Mouse (Mus musculus) neural tube, embryonic 15.5 days (tissue): ENCODE data around the gene Osbpl10. TPM values are rescaled to one million over a fixed set of nuclear protein-coding genes. Genes with fewer than 3 reads are reported as not detected.
A peak's percentile ranks its signal among the peaks of the same experiment; 100 is the strongest.

ENCODE experiments used
- ATAC-seq: fragments of 200-750 bp; cut with Nextera tagmentation; 2 replicates; pipeline ENCODE4 v1.8.0; 2017; ENCODE audit warnings: mild to moderate bottlenecking, moderate TSS enrichment, moderate library complexity; ENCODE audit not compliant: low FRiP score
- H3K27ac ChIP-seq: fragments of 300-500 bp; sonication (generic); replicated peaks from 2 replicates; pipeline ENCODE4 v1.5.1; 2015; ENCODE audit warnings: mild to moderate bottlenecking, inconsistent platforms
- H3K27me3 ChIP-seq: fragments of 300-500 bp; sonication (generic); replicated peaks from 2 replicates; pipeline ENCODE4 v1.6.1; 2015; ENCODE audit warnings: inconsistent platforms
- H3K36me3 ChIP-seq: fragments of 300-500 bp; sonication (generic); 2 replicates; pipeline ENCODE4 v1.6.1; 2015; ENCODE audit warnings: inconsistent platforms
- H3K4me1 ChIP-seq: fragments of 300-500 bp; sonication (generic); 2 replicates; pipeline ENCODE4 v1.6.1; 2015; ENCODE audit warnings: inconsistent platforms
- H3K4me2 ChIP-seq: fragments of 300-500 bp; sonication (generic); 2 replicates; pipeline ENCODE4 v1.6.1; 2015; ENCODE audit warnings: inconsistent platforms, mild to moderate bottlenecking, moderate library complexity
- H3K4me3 ChIP-seq: fragments of 300-500 bp; sonication (generic); replicated peaks from 2 replicates; pipeline ENCODE4 v1.5.1; 2015; ENCODE audit warnings: mild to moderate bottlenecking, inconsistent platforms
- H3K9ac ChIP-seq: fragments of 300-500 bp; sonication (generic); replicated peaks from 2 replicates; pipeline ENCODE4 v1.6.1; 2015; ENCODE audit warnings: mild to moderate bottlenecking, inconsistent platforms
- H3K9me3 ChIP-seq: fragments of 300-500 bp; sonication (generic); replicated peaks from 2 replicates; pipeline ENCODE4 v1.6.1; 2016; ENCODE audit warnings: inconsistent platforms
- WGBS: fragments of 180-500 bp; shearing (Covaris S2); methylation state at CpG from one replicate; pipeline ENCODE4 v1.1.7; 2015; ENCODE audit warnings: mixed read lengths; 5-methylcytosine and 5-hydroxymethylcytosine counted together
- polyA plus RNA-seq: library from polyadenylated mRNA; unstranded; fragments of >200 nt; fragmentation: Nextera tagmentation; extraction: Ambion mirVana; gene quantifications from 2 replicates; pipeline ENCODE4 v1.2.1, GENCODE M21; 2015

The Osbpl10 gene
- polyA plus RNA-seq, 1 experiment from 2014 or later, result 3.1 TPM

- WGBS, result 58% methylated on average over 3 of the region's 3 CpGs
- ATAC-seq, result no peak
- H3K27ac ChIP-seq, result no peak overlapping the region
- H3K4me3 ChIP-seq, result no peak overlapping the region
- no peaks in the 10 kb centered on the region for H3K9me3 ChIP-seq
- H3K4me2 ChIP-seq, result no peak overlapping the region
- H3K36me3 ChIP-seq, result no peaks in the 10 kb centered on the region
- H3K9ac ChIP-seq, result no peak overlapping the region
- H3K27me3 ChIP-seq, result no peaks in the 10 kb centered on the region
- peaks cover 17% of the 10 kb centered on the region for H3K4me1 ChIP-seq
Observed at GRCm38 (mm10) chr9:115051976-115052375, 73.6 kb downstream of the Osbpl10 start.

DNA sequence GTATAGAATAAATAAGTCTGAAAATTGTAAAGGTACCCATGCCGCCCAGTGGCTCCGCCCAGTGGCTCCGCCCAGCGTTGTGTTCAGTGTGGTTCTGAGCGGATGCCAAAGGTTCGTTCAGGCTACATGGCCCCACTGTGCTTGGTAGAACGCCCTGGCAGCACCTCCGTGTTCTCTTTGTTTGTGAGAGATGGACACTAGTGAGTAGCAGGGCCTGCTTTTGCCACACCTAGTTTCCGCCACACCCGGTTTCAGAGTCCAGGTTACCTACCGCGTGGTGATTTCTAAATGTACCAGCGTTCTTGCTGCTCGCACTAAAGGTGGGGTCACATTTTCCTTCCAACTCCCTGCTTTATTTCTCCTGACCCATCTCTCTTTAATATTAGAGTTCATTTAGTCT, 75.4 kb downstream of the Osbpl10 start:
- H3K4me1 ChIP-seq, result peaks cover 20% of the 10 kb centered on the region
- H3K9me3 ChIP-seq, result no peaks in the 10 kb centered on the region
- no peak overlapping the region for H3K4me2 ChIP-seq
- no peak overlapping the region for H3K4me3 ChIP-seq
- WGBS, result 93% methylated on average over 14 of the region's 14 CpGs
- H3K27ac ChIP-seq, result no peak overlapping the region
- ATAC-seq, result no peak
- no peaks in the 10 kb centered on the region for H3K36me3 ChIP-seq
- no peaks in the 10 kb centered on the region for H3K27me3 ChIP-seq
- H3K9ac ChIP-seq, result no peak overlapping the region

DNA sequence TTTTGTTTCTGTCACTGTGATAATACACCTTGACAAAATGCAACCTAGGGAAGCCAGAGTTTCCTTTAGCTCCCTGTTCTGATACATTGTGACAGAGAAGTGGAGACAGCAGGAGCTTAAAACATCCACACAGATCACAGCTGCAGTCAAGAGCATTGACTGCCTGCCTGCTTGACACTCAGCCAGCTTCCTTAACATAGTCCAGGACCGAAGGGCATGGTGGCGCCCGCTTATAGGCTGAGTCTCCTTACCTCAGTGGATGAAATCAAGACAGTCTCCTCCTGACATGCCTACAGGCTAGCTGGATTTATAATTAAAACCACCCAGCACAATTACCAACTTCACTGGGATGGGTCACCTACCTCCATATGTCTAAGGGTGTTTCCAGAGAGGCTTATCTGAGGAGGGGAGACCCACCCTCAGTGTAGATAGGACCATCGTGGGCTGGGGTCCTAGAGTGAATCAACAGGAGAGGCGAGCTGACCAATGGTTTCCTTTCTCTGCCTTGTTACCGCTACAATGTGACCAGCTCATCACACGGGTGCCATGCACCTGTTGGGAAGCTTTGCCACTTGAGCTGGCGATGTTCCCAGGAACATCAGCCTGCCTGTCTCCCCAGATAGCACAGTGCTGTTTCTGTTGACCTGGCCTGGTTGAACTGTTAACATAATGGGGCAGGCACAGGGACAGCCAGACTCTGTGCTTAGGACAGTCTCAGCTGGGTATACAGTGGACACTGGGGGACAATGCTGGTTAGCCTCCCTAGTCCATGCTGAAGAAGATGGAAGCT, 76.9 kb downstream of the Osbpl10 start:
- H3K4me1 ChIP-seq, result peaks cover 22% of the 10 kb centered on the region
- H3K27ac ChIP-seq, result peak overlapping the region; percentile 48; the same call in 1 of the 2 replicates
- no peaks in the 10 kb centered on the region for H3K27me3 ChIP-seq
- H3K4me2 ChIP-seq, result no peak overlapping the region
- H3K9me3 ChIP-seq, result no peaks in the 10 kb centered on the region
- no peak overlapping the region for H3K9ac ChIP-seq
- 70% methylated on average over 8 of the region's 8 CpGs for WGBS
- no peak overlapping the region for H3K4me3 ChIP-seq
- no peaks in the 10 kb centered on the region for H3K36me3 ChIP-seq
- 0 out of 2 replicates have a peak, but pooled peaks have one; percentile 35 for ATAC-seq

GRCm38 (mm10) chr9:115058806-115059205, 80.4 kb downstream of the Osbpl10 start:
- Histone ChIP-seq H3K4me3 (no peak overlapping the region), H3K4me1 (peaks cover 18% of the 10 kb centered on the region), H3K36me3 (no peaks in the 10 kb centered on the region), H3K4me2 (no peak overlapping the region), H3K9me3 (no peaks in the 10 kb centered on the region), H3K27me3 (no peaks in the 10 kb centered on the region), H3K9ac (no peak overlapping the region), H3K27ac (peak overlapping the region; percentile 65; the same call in 1 of the 2 replicates)
- no peak for ATAC-seq
- WGBS, result 23% methylated on average over 5 of the region's 5 CpGs

- WGBS, result 100% methylated on average over 1 of the region's 1 CpGs
- no peak overlapping the region for H3K9ac ChIP-seq
- H3K4me1 ChIP-seq, result no peaks in the 10 kb centered on the region
- H3K9me3 ChIP-seq, result no peaks in the 10 kb centered on the region
- H3K27ac ChIP-seq, result no peak overlapping the region
- H3K36me3 ChIP-seq, result no peaks in the 10 kb centered on the region
- H3K4me2 ChIP-seq, result no peak overlapping the region
- H3K4me3 ChIP-seq, result no peak overlapping the region
- no peak for ATAC-seq
- no peaks in the 10 kb centered on the region for H3K27me3 ChIP-seq
Observed at GRCm38 (mm10) chr9:115064834-115065233, 86.5 kb downstream of the Osbpl10 start.

DNA sequence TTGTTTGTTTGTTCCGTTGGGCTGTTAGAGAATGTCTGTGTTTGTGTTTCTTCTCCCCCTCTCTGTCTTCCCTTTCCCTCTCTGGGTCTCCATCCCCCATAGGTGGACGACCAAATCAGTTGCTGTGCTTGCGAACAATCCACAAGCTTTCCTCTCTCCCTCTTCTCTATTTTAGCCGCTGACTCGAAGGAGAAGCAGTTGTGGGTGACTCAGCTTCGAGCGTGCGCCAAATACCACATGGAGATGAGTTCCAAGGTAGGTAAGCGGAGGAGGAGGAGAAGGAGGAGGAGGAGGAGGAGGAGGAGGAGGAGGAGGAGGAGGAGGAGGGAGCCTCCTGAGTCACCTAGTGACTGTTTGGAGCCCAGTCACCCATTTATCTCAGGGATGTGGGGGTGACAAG, 88.7 kb downstream of the Osbpl10 start:
- Histone ChIP-seq H3K9ac (no peak overlapping the region), H3K27me3 (no peaks in the 10 kb centered on the region), H3K36me3 (no peaks in the 10 kb centered on the region), H3K27ac (no peak overlapping the region), H3K4me1 (no peaks in the 10 kb centered on the region), H3K4me2 (no peak overlapping the region), H3K4me3 (no peak overlapping the region), H3K9me3 (no peaks in the 10 kb centered on the region)
- WGBS, result 83% methylated on average over 8 of the region's 9 CpGs
- ATAC-seq, result no peak

GRCm38 (mm10) chr9:115075191-115075590, 96.8 kb downstream of the Osbpl10 start:
- H3K36me3 ChIP-seq, result no peaks in the 10 kb centered on the region
- H3K4me2 ChIP-seq, result no peak overlapping the region
- no peak overlapping the region for H3K9ac ChIP-seq
- no peaks in the 10 kb centered on the region for H3K4me1 ChIP-seq
- H3K4me3 ChIP-seq, result no peak overlapping the region
- 93% methylated on average over 4 of the region's 4 CpGs for WGBS
- H3K9me3 ChIP-seq, result no peaks in the 10 kb centered on the region
- ATAC-seq, result no peak
- no peaks in the 10 kb centered on the region for H3K27me3 ChIP-seq
- no peak overlapping the region for H3K27ac ChIP-seq

- peaks cover 4% of the 10 kb centered on the region for H3K36me3 ChIP-seq
- H3K27ac ChIP-seq, result 0 out of 2 replicates have a peak overlapping the region, but pooled peaks have one; percentile 15
- H3K4me1 ChIP-seq, result peaks cover 10% of the 10 kb centered on the region
- 24% methylated on average over 17 of the region's 17 CpGs for WGBS
- 0 out of 2 replicates have a peak, but pooled peaks cover 3% of the 10 kb centered on the region for H3K9me3 ChIP-seq
- H3K9ac ChIP-seq, result no peak overlapping the region
- peak overlapping the region; percentile 27; the same call in 1 of the 2 replicates for H3K4me2 ChIP-seq
- H3K4me3 ChIP-seq, result no peak overlapping the region
- ATAC-seq, result peak; percentile 91
- no peaks in the 10 kb centered on the region for H3K27me3 ChIP-seq
Observed at GRCm38 (mm10) chr9:115088295-115088993, 110.1 kb downstream of the Osbpl10 start.

- peaks cover 4% of the 10 kb centered on the region for H3K36me3 ChIP-seq
- H3K9me3 ChIP-seq, result 0 out of 2 replicates have a peak, but pooled peaks cover 3% of the 10 kb centered on the region
- WGBS, result 73% methylated on average over 5 of the region's 5 CpGs
- H3K9ac ChIP-seq, result no peak overlapping the region
- H3K4me3 ChIP-seq, result no peak overlapping the region
- no peak for ATAC-seq
- H3K4me2 ChIP-seq, result no peak overlapping the region
- H3K27me3 ChIP-seq, result no peaks in the 10 kb centered on the region
- peaks cover 10% of the 10 kb centered on the region for H3K4me1 ChIP-seq
- no peak overlapping the region for H3K27ac ChIP-seq
Observed at GRCm38 (mm10) chr9:115089644-115090043, 111.3 kb downstream of the Osbpl10 start.

DNA sequence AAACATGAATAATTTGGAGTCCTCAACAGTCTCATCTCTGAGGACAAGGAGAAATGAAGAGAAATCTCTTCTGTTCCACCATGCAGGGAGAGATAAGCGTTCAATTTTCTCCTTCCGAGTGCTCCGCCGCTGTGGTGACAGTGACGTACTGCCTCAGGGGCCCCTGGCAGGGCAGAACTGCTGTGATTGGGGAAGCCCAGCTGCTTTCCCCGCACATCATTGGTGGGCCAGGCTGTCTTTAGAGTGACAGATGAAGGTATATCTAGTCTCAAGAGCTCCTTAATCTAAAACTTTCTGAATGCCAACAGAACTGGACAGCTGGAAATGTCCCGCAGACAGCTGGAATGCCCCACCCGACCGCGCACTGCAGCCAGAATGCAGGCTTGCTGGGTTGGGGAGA, 118.1 kb downstream of the Osbpl10 start:
- H3K9me3 ChIP-seq, result 0 out of 2 replicates have a peak, but pooled peaks cover 3% of the 10 kb centered on the region
- H3K36me3 ChIP-seq, result no peaks in the 10 kb centered on the region
- H3K4me2 ChIP-seq, result peak overlapping the region; percentile 25
- H3K27me3 ChIP-seq, result no peaks in the 10 kb centered on the region
- peaks cover 9% of the 10 kb centered on the region; the same call in 1 of the 2 replicates for H3K4me1 ChIP-seq
- 48% methylated on average over 10 of the region's 10 CpGs for WGBS
- ATAC-seq, result no peak
- H3K4me3 ChIP-seq, result no peak overlapping the region
- H3K9ac ChIP-seq, result no peak overlapping the region
- no peak overlapping the region for H3K27ac ChIP-seq

- 89% methylated on average over 4 of the region's 4 CpGs for WGBS
- no peak overlapping the region for H3K27ac ChIP-seq
- H3K9ac ChIP-seq, result no peak overlapping the region
- H3K36me3 ChIP-seq, result no peaks in the 10 kb centered on the region
- peaks cover 9% of the 10 kb centered on the region; the same call in 1 of the 2 replicates for H3K4me1 ChIP-seq
- no peak overlapping the region for H3K4me3 ChIP-seq
- no peaks in the 10 kb centered on the region for H3K27me3 ChIP-seq
- no peak for ATAC-seq
- H3K4me2 ChIP-seq, result no peak overlapping the region
- 0 out of 2 replicates have a peak, but pooled peaks cover 3% of the 10 kb centered on the region for H3K9me3 ChIP-seq
Observed at GRCm38 (mm10) chr9:115097340-115097739, 119.0 kb downstream of the Osbpl10 start.
